Mouse (Mus musculus) testis, postnatal 10 days (tissue): ENCODE measurements around the gene Cwc15.

Experiments used
- DNase-seq: peaks from one replicate; pipeline ENCODE4 v3.0.0; 2021; ENCODE audit warnings: low spot score

Cwc15 gene

DNA sequence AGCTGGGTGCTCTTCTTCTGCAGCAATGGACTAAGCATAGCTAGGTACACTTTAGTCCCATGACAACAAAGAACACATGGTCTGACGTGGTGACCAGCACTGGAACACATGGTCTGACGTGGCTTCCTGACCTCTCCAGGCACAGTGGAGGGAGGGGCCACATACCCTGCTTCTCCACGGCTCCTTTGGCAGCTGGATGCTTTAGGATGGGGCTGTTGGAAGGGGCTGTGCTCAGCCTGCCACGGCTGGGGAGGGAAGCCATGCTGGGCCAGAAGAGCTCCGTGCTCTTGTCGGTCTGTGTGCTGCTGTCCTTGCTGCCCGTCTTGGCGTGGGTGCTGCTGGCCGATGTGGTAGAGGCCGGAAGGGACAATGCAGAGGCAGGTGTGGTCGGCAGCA, 47.9 kb downstream of the Cwc15 start:
- no peak for DNase-seq

DNA sequence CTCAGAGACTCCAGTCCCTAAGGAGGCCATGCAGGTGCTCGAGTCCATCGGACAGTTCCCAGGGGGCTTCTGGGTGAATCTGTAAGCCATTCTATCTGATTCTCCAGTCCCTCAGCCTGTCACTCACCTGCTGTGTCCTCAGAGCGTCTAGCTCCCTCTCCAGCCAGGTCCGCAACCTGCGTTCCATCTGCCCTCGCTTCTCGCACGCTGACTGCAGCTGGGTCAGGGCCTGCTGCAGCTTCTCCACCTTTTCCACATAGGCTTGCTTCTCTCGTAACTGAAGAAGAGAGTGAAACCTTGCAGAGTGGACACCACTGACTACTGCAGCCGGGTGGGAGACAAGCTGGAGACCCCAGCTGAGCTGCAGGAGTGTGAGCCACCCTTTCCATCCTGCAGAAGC, 57.9 kb downstream of the Cwc15 start:
- no peak for DNase-seq

DNA sequence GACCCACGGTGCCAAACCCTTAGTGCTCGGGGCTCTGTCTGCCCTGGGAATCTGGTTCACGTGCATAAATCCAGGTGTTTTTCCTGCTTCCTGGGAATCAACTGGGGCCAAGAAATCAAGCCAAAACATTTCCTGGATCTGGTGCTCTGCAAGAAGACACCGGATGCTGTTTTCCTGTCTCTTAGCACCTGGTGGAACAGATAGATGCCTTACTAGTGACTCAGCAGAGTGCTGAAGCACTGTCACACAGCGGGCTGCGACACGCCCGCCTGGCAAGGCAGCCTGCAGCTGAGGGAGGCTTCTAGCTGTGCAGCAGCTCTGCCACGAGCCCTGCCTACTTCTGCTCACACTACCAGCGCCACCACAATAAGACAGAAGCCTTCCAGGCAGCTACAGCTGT, 59.0 kb downstream of the Cwc15 start:
- DNase-seq, result no peak

DNA sequence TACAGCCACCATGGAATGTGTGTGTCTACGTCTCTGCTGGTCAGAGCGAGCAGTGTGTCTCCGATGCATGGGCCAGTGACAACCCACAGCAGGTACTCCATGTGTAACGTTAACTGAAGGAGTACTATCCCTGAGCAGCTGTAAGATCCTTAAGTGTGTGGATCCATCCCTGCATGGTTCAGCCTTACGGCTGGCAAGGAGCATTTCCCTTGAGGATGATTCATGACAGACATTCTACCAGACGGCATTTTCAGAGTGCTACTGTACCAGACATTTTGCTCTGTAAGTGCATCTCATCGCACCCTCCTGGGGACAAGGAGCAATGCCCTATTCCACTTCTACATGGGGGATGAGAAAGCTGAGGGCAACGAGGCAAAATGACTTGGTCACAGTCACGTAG, 59.6 kb downstream of the Cwc15 start:
- no peak for DNase-seq
